Mouse (Mus musculus) heart, embryonic 16.5 days (tissue): ENCODE results near the gene Trim21. TPM values are rescaled to one million over a fixed set of nuclear protein-coding genes. Genes with fewer than 3 reads are reported as not detected.

ENCODE experiments used
- ATAC-seq: fragments of 200-750 bp; cut with Nextera tagmentation; replicated peaks from 2 replicates; pipeline ENCODE4 v1.8.0; 2017; ENCODE audit warnings: moderate number of reproducible peaks; ENCODE audit not compliant: insufficient read depth, low FRiP score; ENCODE audit errors: extremely low read depth
- H3K27ac ChIP-seq: fragments of 300-500 bp; sonication (generic); 2 replicates; pipeline ENCODE4 v1.5.1; 2014; ENCODE audit warnings: mild to moderate bottlenecking, low read length, control low read depth, moderate library complexity
- H3K27me3 ChIP-seq: fragments of 300-500 bp; sonication (generic); 2 replicates; pipeline ENCODE4 v1.6.1; 2014; ENCODE audit warnings: low read length, mixed read lengths; ENCODE audit not compliant: control insufficient read depth, insufficient read depth
- H3K36me3 ChIP-seq: fragments of 300-500 bp; sonication (generic); 2 replicates; pipeline ENCODE4 v1.6.1; 2014; ENCODE audit not compliant: control insufficient read depth, insufficient read depth
- H3K4me1 ChIP-seq: fragments of 300-500 bp; sonication (generic); 2 replicates; pipeline ENCODE4 v1.6.1; 2014; ENCODE audit warnings: low read length, mixed read lengths; ENCODE audit not compliant: control insufficient read depth, insufficient read depth
- H3K4me2 ChIP-seq: fragments of 300-500 bp; sonication (generic); 2 replicates; pipeline ENCODE4 v1.6.1; 2014; ENCODE audit warnings: low read depth, mild to moderate bottlenecking, control low read depth, low read length
- H3K4me3 ChIP-seq: fragments of 300-500 bp; sonication (generic); 2 replicates; pipeline ENCODE4 v1.5.1; 2014; ENCODE audit warnings: mild to moderate bottlenecking, control low read depth, low read length
- H3K9ac ChIP-seq: fragments of 300-500 bp; sonication (generic); 2 replicates; pipeline ENCODE4 v1.6.1; 2014; ENCODE audit warnings: low read length, control low read depth
- H3K9me3 ChIP-seq: fragments of 300-500 bp; sonication (generic); replicated peaks from 2 replicates; pipeline ENCODE4 v1.6.1; 2016; ENCODE audit warnings: low read length; ENCODE audit not compliant: control insufficient read depth
- WGBS: fragments of 180-500 bp; shearing (Covaris S2); extraction: QIAGEN DNeasy Blood & Tissue Kit; methylation state at CpG from one replicate; pipeline ENCODE4 v1.1.7; 2014; 5-methylcytosine and 5-hydroxymethylcytosine counted together
- polyA plus RNA-seq: library from polyadenylated mRNA; unstranded; fragments of >200 nt; fragmentation: Nextera tagmentation; extraction: Ambion mirVana; gene quantifications from 2 replicates; pipeline ENCODE4 v1.2.1, GENCODE M21; 2015

The Trim21 gene
- polyA plus RNA-seq, 1 experiment from 2014 or later = 0.80 TPM

DNA sequence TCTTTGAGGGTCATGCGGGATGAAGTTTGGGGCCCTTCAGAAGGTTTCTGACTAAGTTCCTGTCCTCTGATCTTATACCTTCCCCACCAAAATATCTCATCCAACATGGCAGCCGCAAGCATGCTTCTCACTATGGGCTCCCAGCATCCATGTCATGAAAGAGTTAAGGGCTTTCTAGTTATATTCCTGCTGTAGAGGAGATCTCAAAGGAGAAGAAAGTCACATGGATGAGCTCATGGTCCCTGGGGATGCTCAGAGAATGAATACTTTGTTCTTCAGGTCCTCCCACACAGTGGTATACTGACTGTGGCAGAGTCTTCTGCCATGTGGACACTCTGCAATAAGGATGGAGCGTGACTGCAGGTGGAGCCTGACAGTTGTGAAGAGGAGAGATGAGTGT lies 15.7 kb downstream of the Trim21 start, which contains the start of gene Olfr549:
Gene Olfr549 (plus strand): TSS at position 301 of the 400 bp plus-strand sequence.
- Histone ChIP-seq H3K27ac (no peak within 1 kb of the TSS), H3K4me3 (no peak within 1 kb of the TSS), H3K9ac (no peak within 1 kb of the TSS), H3K27me3 (no peaks in the 10 kb centered on the region), H3K4me2 (no peak within 1 kb of the TSS), H3K9me3 (no peaks in the 10 kb centered on the region), H3K4me1 (no peaks in the 10 kb centered on the region), H3K36me3 (no peaks in the 10 kb centered on the region)
- WGBS = 84% methylated on average over 3 of the region's 3 CpGs
- no peak for ATAC-seq

DNA sequence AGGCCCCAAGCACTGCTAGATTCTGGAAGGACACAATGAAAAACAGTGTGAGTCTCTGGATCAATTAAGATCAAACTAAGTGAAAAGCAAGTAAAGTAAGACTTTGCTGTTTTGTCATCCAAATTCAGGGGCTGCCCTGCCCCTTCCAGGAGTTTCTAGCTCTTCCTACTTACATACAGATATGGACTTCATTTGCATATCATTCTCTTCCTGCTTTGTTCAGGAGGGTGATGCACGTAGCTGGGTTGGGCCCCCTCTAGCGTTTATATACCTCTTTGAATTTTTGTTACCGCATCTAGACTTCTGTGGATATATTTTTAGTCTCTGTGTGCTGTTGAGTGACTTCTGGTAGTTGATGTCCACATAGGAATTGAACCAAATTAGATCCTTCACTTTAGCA lies 24.0 kb downstream of the Trim21 start:
- no peaks in the 10 kb centered on the region for H3K9me3 ChIP-seq
- H3K36me3 ChIP-seq = no peaks in the 10 kb centered on the region
- no peak for ATAC-seq
- no peak overlapping the region for H3K4me3 ChIP-seq
- no peaks in the 10 kb centered on the region for H3K4me1 ChIP-seq
- H3K4me2 ChIP-seq = no peak overlapping the region
- H3K27ac ChIP-seq = no peak overlapping the region
- no peaks in the 10 kb centered on the region for H3K27me3 ChIP-seq
- 44% methylated on average over 3 of the region's 3 CpGs for WGBS
- H3K9ac ChIP-seq = no peak overlapping the region

DNA sequence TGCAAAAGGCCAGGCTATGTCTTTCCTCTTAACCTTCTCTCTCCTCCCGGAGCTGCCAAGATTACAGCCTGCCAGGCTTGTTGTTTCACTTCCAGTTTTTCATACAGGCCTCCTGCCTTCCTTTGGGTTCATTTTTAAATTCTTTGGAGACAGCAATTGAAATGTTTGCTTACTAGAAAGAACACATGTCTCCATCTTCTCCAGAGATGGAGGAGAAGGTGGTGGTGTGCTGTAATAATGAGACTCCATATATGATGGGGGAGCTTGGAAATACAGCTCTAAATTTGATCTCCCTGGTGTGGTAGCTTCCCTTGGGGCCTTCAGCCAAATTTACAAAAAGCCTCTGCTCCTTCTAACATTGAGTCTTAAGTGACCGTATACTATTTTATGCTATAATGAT lies 24.7 kb downstream of the Trim21 start, which contains the start of gene Olfr548-ps1:
Gene Olfr548-ps1 (plus strand): TSS at position 301 of the 400 bp plus-strand sequence.
- H3K4me2 ChIP-seq = no peak within 1 kb of the TSS
- no peaks in the 10 kb centered on the region for H3K36me3 ChIP-seq
- no peaks in the 10 kb centered on the region for H3K27me3 ChIP-seq
- no peak within 1 kb of the TSS for H3K9ac ChIP-seq
- no peaks in the 10 kb centered on the region for H3K9me3 ChIP-seq
- H3K27ac ChIP-seq = no peak within 1 kb of the TSS
- ATAC-seq = no peak
- no peak within 1 kb of the TSS for H3K4me3 ChIP-seq
- 79% methylated on average over 2 of the region's 2 CpGs for WGBS
- no peaks in the 10 kb centered on the region for H3K4me1 ChIP-seq

DNA sequence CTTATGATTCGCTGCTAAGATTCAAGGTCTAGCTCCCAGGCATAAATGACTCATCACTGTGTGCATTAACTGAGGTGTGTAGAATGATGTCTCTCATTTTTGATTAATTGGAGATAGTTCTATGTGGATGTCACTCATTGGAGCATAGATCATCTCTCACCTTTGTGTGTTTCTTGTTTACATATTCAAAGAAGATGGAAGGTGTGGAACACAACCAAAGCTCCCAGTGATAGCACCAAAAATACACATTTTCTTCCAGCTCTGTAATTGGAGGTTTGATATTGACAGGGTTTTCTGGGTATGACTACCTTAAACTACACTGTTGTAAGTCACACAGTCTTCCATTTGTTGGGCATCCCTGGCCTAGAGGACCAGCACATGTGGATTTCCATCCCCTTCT lies 30.8 kb downstream of the Trim21 start, which contains the start of gene Olfr547:
Gene Olfr547 (plus strand): TSS at position 301 of the 400 bp plus-strand sequence.
- 79% methylated on average over 1 of the region's 1 CpGs for WGBS
- H3K9me3 ChIP-seq = no peaks in the 10 kb centered on the region
- H3K4me3 ChIP-seq = no peak within 1 kb of the TSS
- no peak within 1 kb of the TSS for H3K9ac ChIP-seq
- no peaks in the 10 kb centered on the region for H3K27me3 ChIP-seq
- no peaks in the 10 kb centered on the region for H3K4me1 ChIP-seq
- H3K36me3 ChIP-seq = no peaks in the 10 kb centered on the region
- H3K27ac ChIP-seq = no peak within 1 kb of the TSS
- no peak within 1 kb of the TSS for H3K4me2 ChIP-seq
- ATAC-seq = no peak

DNA sequence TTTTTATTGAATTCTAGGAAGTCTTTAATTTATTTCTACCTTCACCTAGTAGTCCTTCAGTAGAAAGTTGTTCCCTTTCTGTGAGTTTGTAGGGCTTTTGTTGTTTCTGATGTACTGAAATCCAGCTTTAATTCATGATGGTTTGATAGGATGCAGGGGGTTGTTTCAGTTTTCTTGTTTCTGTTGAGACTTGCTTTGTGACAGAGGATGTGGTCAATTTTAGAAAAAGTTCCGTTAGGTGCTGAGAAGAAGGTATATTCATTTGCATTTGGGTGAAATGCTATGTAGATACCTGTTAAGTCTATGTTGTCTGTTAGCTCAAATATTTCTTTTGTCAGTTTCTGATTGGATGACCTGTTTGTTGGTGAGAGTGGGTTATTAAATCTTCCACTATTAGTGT lies 36.2 kb downstream of the Trim21 start:
- WGBS = 79% methylated on average over 1 of the region's 1 CpGs
- Histone ChIP-seq H3K9me3 (no peaks in the 10 kb centered on the region), H3K36me3 (no peaks in the 10 kb centered on the region), H3K9ac (no peak overlapping the region), H3K4me1 (no peaks in the 10 kb centered on the region), H3K27me3 (no peaks in the 10 kb centered on the region), H3K4me2 (no peak overlapping the region), H3K27ac (no peak overlapping the region), H3K4me3 (no peak overlapping the region)
- ATAC-seq = no peak

DNA sequence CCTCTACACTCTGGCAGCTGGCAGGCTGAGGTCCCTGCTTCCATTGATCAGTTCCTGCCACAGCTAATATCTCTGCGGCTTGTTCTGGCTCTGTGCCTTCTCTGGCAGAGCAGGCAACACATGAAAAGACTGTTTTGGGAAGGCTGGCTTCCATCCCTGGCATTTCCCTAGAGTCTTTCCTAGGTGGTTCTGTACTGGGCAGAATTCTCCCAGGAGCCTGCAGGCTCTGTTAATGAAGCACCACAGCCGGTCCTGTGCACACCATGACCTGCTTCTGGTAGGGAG lies 48.3 kb downstream of the Trim21 start:
- Histone ChIP-seq H3K4me2 (no peak overlapping the region), H3K4me3 (no peak overlapping the region), H3K27me3 (peaks cover 15% of the 10 kb centered on the region), H3K27ac (no peak overlapping the region), H3K9me3 (no peaks in the 10 kb centered on the region), H3K36me3 (no peaks in the 10 kb centered on the region), H3K9ac (no peak overlapping the region), H3K4me1 (peaks cover 8% of the 10 kb centered on the region)
- WGBS = 67% methylated on average over 2 of the region's 2 CpGs
- ATAC-seq = no peak

DNA sequence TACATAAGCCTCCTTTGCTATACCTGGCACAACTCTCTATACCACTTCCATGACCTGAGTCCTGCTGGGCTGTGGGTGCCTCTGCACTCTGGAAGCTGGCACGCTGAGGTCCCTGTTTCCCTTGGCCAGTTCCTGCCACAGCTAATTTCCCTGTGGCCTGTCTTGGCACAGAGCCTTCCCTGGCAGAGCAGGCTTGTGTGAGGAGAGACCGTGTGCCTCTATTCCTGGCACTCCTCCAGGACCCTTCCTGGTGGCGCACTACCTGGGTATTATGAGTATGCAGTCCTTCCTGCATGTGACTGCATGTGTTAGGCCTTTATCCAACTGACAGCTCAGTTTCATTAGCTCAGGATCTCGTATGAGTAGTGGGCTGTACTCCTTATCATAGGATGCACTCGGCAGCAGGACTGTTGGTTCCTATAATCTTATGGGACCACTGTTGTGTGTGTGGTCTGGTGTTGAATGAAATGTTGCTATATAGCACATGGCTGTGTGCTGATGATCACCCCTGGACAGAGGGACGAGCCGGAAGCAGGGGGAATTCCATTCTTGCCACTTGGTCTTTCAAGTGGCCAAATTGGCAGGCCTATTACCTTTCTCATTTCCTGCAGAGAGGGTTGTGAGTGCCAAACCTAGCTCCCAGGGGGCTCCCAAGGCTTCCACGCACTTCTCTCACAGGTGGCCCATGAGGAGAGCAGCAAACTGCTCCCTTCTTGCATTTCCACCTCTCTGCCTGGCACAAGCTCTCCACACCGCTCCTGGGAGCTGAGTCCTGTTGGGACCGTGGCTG lies 48.8 kb downstream of the Trim21 start:
- no peaks in the 10 kb centered on the region for H3K9me3 ChIP-seq

DNA sequence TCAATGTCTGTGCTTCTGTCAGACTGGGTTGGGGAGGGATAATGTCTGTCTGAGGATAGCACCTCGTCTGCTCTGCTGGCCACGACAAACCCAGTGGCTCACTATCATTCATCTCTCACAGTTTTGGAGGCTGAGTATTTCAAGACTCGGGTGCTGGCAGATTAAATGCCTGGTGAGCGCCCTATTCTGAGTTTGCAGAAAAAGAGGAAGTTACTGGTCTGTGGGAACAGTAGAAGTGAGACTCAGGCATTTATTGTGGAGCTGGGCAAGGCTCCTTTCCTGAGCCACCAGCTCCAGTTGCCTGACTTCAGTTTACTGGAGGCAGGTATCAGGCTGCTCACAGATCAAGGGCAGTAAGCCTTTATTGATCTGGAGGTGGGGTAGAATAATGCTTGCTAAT lies 51.1 kb downstream of the Trim21 start:
- no peak overlapping the region for H3K27ac ChIP-seq
- H3K36me3 ChIP-seq = no peaks in the 10 kb centered on the region
- ATAC-seq = no peak
- H3K9me3 ChIP-seq = no peaks in the 10 kb centered on the region
- H3K27me3 ChIP-seq = peaks cover 17% of the 10 kb centered on the region
- H3K4me3 ChIP-seq = no peak overlapping the region
- WGBS = 48% methylated on average over 4 of the region's 4 CpGs
- H3K4me1 ChIP-seq = peaks cover 8% of the 10 kb centered on the region
- H3K9ac ChIP-seq = no peak overlapping the region
- H3K4me2 ChIP-seq = no peak overlapping the region

More for the DNA sequence above, 48.8 kb downstream of the Trim21 start:
- no peaks in the 10 kb centered on the region for H3K36me3 ChIP-seq
- no peak overlapping the region for H3K27ac ChIP-seq
- H3K27me3 ChIP-seq = peaks cover 17% of the 10 kb centered on the region
- H3K9ac ChIP-seq = no peak overlapping the region
- H3K4me1 ChIP-seq = peaks cover 8% of the 10 kb centered on the region
- ATAC-seq = no peak
- no peak overlapping the region for H3K4me3 ChIP-seq
- WGBS = 40% methylated on average over 10 of the region's 10 CpGs
- H3K4me2 ChIP-seq = no peak overlapping the region

DNA sequence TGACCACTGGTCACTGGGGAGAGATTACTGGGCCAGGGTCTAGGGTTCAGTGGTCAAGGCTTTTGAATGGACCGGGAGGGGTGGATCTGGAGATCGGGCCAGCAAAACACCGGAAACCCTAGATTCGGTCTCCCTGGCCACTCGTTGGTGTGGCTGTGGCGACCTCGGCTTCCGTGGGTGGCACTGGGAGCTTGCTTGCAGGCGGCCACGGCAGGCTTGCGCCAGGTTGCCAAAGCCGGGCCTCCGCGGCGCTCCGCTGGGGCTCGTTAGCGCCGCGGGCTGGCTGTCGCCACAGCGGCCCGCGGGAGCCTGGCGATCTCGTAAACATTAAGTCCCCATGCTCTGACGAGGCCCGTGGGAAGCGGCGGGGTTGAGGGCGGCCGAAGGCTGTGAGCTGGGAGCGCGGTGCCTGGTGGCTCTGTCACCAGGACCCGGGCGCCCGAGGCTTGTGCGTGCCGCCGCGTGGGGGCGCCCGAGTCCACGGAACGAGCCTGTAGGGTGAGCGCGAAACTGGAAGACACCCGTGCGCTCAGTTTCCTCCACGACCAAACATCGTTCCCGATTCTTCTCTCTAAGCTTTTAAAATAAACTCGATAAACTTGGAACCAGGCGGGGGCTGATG lies 52.4 kb downstream of the Trim21 start:
- no peaks in the 10 kb centered on the region for H3K9me3 ChIP-seq
- under 1% methylated on average over 54 of the region's 54 CpGs for WGBS
- H3K4me3 ChIP-seq = peak overlapping the region; percentile 62
- H3K27me3 ChIP-seq = peaks cover 17% of the 10 kb centered on the region
- H3K9ac ChIP-seq = peak overlapping the region; percentile 79
- H3K4me1 ChIP-seq = peaks cover 8% of the 10 kb centered on the region
- peak overlapping the region; percentile 97 for H3K4me2 ChIP-seq
- ATAC-seq = peak; percentile 88
- H3K27ac ChIP-seq = no peak overlapping the region
- H3K36me3 ChIP-seq = no peaks in the 10 kb centered on the region
